Mouse (Mus musculus): ENCODE measurements around the gene Tmpo.

DNA sequence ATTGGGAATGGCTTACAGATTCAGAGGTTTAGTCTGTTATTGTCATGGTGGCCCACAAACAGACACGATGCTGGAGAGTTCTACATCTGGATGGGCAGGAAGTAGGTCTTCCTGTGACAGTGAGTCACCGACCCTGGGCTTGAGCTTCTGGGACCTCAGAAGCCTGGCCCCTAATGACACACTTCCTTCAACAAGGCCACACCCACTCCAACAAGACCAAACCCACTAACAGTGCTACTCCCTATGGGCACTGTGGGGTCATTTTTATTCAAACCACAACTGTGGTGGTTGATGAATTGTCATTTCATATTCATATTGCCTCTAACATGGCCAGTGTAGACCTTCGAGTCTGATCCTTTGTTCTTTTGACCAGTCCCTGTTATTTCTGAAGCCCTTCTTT lies 42.8 kb downstream of the Tmpo start:
- TF ChIP-seq CTCF (IDR thresholded peaks at IDR 0.05; ENCODE audit: insufficient read depth, low read depth, low read length) (no peak), POLR2A (IDR thresholded peaks at IDR 0.05; ENCODE audit: insufficient read depth, low read depth, low read length) (no peak)
